Mouse (Mus musculus) naive thymus-derived CD4-positive, alpha-beta T cell, adult 2 months (primary cell): ENCODE measurements around the gene Foxj3.
"Not testable (repeated sequence)": the region's sequence is repeated elsewhere in the genome, so short reads cannot be mapped to it uniquely, and the experiment has no call there.

Experiments used
- DNase-seq: peaks from one replicate; pipeline ENCODE4 v3.0.0-alpha.2; 2011; ENCODE audit warnings: low read depth

Foxj3 gene

DNA sequence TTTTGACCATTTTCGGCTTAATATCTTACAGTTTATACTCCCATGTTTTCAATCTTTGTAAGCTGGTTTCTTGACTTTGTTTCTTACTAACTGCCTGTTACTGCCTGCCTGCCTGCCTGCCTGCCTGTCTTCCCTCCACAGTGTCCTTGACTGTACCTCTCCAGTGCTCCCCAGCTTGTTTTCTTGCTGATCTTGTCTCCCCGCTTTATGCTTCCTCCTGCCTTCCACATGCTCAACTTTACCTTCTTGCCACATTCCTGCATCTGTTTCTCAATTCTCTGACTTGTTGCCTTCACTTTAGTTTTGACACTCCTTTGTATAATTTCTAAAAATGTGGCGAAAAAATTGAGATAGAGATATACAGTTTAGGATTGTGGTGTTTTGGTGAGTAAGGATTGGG is 35.9 kb downstream of the Foxj3 start:
- no peak for DNase-seq

DNA sequence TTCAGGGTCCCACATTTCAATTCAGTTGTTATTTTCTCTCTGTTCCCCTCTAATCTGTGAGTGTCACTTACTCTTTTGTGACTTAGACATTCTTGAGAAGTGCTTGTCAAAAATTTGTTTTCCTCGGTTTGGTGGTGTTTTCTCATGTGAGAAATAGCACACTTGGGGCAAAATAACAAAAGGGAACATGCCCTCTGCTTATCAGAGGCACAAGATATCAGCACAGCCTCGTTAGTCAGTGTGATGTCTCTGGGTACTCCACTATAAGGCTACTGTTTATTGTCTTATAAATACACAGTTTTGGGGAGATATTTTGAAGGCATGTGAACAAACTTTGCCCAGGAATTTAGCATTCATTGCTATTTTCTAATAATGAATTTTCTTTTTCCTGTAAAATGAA is 37.7 kb downstream of the Foxj3 start:
- DNase-seq = no peak

DNA sequence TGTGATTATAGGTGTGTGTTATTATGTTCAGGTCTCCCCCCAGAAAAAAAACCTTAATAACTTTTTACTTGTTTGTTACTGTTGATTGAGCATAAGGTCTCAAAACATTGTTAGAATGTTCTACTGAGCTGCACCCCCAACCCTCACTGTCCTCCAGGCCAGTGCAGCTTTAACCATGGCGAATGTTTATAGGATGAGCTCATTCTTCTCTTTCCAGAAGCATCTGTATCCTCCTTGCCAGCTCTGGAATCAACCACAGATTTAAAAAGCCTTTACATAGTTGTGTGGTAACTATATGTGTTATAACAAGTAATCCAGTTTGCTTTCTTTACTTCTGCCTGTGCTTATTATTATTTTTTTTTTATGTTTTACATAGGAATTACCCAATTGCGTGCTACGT is 38.7 kb downstream of the Foxj3 start:
- DNase-seq = no peak

DNA sequence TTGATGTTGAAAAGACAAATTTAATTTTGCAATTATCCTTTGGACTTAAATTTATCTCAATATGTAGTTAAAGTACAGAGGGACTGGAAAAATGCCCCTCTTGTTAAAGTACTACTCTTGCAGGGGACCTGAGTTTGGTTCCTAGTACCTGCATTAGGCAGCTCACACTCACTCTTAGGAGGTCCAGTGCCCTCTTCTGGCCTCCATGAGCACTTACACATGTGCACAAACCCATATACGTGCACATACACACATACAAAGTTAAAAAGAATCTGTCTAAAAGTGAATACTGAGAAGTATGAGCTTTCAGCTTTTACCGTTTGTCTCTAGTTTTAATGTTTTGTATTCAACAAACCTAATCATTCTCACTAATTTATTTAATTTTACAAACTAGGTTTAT is 51.2 kb downstream of the Foxj3 start:
- DNase-seq = no peak

DNA sequence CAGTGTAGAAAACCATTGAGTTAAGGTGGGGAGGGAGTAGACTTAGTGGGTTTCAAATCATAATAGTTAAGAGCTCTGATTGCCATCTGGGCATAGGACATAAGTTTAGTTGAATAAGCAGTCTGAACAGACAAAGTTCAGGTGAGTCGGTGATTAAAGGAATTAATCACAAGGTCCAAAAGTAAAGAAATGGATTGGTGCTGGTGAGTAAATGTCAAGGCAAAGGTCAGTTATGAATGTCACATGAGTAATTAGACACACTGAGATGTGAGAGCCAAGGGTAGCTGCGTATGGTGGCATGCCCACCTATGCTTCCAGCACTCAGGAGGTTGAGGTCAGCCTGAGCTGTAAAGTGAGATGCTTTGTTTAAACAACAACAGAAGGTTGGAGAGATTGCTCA is 52.6 kb downstream of the Foxj3 start:
- DNase-seq = no peak

DNA sequence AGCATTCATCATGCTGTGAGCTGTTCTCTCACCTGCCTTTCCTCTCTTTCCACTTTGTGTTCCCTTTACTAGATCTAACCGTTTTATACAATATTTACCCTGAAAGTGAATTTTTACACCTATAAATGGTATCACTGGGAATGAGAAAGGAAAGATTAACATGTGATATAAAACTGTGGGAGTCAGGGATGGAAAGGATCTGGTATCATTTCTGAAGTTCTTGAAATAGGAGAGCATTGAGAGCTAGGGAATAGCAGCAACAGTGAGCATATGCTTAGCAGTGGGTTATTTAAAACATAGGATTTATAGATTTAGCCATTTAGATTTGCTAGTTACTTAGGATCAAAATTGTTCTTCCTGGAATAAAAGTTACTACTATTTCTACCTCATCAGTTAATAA is 53.2 kb downstream of the Foxj3 start:
- DNase-seq = no peak

DNA sequence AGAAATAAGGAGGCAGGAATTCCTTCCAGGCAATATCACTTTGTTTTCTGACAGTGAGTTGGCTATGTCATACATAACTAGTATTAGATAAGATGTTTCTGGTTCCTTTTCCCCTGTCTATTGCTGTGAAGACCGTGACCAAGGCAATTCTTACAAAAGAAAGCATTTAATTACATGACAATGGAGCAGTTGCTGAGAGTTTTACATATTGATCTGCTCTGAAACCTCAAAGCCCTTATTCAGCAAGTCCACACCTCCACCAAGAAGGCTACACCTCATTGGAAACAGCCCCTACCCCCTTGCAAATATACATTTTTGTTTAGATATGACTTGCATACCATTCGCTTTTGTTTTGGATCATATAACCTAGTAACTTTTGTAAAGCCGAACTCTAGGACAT is 55.7 kb downstream of the Foxj3 start:
- no peak for DNase-seq

DNA sequence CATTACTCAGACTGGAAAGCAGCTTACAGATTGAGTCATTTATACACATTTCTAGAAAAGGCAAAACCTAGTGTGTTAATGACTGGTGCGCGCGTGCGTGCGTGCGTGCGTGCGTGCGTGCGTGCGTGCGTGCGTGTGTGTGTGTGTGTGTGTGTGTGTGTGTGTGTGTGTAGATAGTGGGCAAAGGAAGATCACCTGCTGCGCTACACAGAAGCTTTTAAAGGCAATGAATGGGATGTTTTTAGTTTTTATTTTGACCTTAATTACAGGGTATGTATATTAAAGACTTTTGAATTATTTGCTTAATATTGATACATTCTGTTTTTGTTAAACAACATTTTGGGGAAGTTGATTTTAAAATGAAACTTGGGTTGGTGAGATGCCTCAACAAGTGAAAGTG is 57.5 kb downstream of the Foxj3 start:
- DNase-seq = no peak

DNA sequence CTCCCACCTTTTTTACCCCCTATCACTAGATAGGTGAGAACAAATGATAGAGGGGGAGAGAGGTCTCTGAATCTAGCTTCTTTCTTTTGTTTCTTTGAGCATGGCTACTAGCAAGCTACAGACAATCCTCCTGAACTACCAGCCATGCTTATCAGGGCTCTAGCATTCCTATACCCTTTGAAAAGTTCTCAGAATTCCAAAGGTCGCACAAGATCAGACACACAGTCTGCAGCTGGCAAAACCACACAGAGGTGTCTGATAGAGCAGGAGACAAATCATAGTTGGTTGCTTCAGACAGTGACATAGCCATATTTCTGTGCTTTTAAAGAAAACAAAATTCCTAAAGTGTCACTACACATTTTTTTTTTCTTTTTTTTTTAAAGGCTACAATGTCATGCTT is 62.8 kb downstream of the Foxj3 start:
- DNase-seq = no peak

DNA sequence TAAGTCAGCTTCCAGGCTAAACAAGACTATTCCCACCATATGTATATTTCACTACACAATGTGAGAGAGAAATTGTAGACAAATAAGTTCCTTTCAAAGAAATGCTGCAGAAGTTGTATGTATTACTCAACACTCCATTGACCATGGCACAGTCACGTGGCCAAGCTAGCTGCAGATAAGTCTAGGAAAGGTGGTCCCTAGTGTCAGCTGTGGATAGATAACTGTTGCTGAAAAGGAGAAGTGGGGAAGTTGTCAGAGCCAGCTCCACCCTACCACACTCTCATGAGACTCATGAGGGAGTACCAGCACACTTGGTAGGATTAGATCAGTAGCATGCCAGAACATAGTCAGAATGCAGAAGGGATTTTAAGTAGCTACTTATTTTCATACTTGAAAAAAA is 72.7 kb downstream of the Foxj3 start:
- DNase-seq = no peak

DNA sequence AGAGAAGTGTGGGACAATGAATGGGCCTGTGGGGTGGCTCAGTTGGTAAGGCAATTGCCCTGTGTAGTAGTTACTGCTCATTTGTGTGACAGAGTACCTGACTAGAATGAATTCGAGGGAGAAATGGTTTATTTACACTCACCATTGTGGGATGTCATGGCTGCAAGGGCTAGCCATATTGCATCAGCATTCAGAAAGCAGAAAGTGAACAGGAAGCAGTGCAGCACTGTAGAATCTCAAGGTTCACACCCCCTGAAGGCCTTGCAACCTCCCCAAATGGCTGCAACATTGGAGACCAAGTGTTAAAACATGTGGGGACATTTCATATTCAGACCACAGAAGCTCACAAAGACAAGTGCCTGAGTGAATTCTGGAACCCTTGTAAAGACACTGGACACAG is 77.3 kb downstream of the Foxj3 start:
- DNase-seq = no peak

DNA sequence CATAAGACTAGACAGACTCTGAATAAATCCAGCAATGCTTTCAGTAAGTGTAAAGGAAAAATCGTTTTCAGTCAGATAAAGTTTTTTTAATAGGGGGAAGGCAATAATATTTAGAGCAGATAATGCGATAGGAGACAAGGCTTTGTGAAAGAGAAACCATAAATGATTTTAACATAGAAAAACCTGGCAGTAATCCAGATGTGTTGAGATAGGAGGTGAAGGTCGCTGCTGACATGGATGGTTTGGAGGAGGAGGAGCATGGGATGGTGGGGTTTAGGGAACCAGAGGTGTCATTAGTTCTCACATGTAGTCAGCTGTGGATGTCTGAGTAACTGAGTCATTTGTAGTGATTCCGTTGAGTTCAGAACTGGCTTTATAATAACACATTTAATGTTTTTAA is 77.9 kb downstream of the Foxj3 start:
- no peak for DNase-seq

DNA sequence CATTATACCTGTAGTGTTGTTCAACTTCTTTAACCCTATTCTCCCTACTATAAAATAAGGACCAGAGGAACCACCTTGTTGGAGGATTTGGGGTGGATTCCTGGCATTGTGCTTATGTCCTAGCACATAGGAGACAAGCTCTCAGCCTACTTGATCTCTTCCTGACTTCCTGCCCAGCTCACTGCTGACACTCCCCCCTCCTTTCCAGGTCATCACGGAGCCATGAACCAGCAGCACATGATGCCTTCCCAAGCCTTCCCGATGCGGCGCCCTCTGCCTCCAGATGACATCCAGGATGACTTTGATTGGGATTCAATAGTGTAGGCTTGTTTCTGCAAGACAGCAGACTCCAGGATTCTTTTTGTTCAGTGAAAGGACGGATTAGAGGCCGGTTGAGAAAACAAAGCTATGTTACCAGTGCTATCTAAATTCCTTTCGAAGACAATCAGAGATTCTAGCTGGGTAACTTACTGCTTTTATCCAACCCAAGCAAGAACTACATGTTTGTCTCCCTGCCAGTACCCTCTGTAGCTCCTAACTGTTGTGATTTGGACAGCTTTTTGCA is 89.4 kb downstream of the Foxj3 start:
- no peak for DNase-seq

DNA sequence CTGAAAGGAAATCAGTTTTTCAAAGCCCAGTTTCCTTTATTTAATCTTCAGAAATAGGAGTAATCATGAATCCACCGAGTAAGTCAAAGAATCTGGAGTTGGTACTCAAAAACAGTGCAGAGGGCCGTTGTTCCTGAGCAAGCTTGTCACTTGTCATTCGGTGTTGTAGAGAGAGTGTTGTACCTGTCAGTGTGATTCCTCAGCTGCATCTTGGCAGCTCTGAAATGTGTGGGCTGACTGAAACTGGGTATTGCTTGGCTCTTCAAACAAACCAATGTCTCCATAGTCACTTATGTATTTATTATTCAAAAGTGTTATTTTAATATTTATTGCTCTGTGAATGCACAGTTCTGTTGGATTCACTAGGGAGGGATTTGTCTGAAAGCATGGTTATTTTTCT is 90.1 kb downstream of the Foxj3 start:
- DNase-seq = no peak

DNA sequence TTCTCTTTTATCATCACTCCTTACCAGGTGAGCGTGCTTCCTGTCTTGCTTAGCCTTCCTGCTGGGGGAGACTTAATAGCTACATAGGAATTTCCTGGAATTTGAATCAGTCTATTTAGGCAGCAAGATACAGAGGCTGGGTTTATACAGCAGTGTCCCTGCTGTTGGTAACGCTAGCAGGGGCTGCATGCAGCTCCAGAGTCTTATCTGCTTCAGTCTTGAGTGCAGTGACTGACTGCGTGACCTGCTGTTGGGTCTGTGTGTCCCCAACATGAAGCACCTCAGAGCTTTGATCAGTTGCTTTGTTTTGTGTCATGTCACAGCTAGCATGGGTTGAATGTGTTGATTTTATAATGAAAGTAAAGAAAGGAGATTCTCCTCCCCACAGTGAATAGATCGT is 90.5 kb downstream of the Foxj3 start:
- no peak for DNase-seq

DNA sequence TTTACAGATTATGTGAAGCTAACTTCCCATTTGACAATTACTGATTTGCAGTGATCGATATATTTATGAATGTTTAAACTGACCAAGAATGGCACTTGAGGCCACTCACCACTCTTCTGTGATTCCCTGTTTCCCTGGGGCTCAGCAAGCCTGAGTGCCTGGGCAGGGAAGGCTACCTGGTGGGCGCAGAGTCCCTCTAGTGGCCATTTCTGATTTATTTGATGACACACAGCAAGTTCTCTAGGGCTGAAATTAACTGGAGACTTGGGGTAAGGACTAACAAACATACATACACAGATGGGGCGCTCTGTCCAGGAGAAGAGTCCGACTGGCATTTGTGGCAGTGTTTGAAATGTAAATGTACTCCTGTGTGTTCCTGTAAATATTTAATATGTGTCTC is 91.6 kb downstream of the Foxj3 start:
- DNase-seq = not testable (repeated sequence)

DNA sequence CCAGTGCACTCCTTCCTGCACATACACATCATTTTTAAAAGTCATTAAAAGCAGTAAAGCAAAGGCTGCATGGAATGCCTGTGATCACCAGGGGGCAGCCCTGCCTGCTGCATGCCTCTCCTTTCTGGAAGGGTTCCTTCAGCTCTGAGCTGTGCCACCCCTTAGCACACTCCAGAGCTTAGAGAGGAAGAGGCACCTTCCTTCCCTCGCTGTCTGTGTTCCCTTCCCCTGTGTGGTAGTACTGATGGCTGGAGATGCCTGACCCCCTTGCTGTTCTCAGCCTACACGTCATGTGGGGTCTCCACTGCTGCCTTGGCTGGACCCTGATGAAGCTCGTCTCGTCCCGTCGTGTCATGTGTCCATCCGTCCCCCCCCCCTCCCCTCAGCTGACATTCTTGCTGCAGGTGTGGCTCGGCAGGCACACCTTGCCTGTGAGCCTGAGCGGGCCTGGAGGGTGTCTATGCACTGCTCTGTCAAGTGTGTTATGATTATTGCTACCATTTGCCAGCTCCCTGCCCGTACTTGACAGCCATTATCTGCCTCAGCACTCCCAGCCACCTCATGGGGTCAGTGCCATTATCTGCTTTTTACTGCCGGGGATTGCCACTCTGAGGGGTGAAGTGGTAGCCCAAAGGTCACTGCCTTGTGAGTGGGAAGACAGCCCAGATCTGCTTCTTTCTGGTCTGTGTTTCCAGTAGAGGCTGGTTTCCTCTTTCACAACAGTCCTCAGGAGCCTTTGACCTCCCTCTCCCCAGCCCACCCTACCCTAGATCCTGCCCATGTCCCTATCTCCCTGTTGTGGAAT is 94.5 kb downstream of the Foxj3 start:
- no peak for DNase-seq

DNA sequence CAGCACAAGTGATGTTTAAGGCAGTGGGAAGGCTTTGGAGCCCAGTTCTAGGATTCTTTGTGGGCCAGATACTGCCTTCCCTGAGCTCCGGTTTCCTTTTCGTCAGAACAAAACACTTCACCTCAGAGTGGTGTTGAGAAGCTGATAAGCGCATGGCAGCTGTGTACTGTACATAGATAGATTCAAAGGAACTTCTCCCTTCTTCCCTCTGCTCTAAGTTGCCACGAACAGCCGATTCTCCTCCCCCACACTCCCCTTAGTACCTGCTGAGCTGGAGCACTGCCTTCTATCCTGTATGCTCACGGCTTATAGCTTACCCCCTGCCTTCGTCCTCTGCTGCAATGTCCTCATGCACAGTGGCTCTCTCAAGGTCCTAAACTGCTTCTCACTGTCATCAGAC is 95.9 kb downstream of the Foxj3 start:
- DNase-seq = no peak

DNA sequence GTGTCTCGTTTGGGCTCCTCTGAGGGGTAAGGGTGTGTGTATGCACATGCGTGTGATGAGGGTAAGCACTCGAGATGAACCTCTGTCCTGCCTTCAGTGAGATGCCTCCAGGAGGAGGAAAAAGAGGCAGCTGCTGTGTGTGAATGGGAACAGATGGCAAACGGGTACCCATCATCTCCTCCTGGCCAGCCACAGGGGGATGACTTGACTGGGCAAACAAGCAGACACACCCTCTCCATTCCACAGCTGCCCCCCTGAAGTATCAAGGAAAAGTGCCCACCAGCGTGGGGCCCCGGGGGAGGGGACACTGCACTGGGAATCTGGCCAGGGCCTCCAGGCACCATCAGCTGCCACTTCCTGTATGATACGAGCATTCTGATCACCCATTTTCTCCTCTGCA is 96.5 kb downstream of the Foxj3 start:
- no peak for DNase-seq

DNA sequence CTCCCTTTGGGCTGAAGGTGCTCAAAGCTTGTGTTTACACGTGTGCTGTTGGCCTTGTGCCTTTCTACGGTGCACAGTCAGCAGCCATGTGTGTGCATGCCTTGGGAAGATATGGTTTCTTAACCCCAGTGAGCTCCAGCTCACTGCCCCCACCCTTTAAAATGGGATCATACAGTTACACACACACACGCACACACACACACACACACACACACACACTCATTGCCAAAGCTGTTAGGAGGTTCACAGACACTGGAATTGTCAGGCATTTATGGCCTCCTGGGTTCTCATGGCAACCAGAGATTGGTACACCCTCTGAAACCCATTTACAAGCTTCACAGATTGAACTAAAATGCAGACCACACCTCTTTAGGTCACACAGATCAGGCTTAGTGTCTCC is 97.1 kb downstream of the Foxj3 start:
- DNase-seq = no peak

DNA sequence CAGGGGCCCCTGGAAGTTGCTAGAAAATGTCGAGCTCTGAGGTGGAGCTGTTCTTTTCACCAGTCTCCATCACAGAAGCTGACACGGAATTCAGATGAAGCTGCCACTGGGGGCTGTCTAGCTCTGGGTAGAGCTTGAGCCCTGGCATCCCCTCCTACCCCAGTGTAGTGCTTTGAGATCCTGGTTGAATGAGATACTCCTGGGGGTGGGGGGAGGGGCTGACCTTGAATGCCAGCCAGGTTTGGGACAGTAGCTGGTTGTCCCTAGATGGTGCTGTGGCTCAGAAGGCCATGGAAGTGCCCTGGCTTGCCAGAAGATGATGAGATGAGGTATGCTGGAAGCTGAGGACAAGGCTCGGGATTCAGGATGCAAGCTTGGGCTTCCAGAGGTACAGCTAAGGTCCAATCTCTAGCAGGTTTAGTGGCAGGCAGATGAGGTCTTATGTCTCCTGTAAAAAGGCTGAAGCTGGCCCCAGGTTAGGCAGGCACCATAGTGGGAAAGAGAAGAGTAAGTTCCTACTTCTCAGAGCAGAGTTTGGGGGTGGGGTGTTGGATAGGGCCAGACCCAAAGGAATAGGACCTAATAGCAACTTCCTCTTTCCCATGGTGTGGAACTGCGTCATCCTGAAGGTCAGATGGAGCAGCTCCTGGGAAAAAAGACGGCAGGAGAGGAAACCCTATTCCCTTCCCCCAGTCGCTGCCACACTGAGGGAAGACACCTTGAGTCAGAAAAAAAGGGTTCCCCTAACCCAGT is 98.3 kb downstream of the Foxj3 start:
- DNase-seq = no peak

DNA sequence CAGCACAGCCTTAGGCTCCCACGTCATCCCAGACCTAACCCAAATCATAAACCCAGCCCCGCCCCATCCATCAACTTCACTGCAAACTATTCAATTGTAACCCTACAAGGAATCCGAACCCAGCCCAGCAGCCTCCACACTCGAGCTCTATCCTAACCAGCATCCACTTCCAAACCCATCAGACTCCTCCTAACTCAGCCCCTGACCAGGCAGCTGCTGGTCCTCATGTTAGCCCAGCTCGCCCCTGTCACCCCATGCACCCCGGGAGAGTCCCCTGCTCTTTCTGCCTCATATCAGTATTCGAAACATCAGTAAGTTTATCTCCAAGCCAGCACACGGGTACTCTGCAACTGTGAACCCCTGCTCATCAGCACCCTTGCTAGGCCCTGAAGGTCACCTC is 98.9 kb downstream of the Foxj3 start:
- DNase-seq = no peak

DNA sequence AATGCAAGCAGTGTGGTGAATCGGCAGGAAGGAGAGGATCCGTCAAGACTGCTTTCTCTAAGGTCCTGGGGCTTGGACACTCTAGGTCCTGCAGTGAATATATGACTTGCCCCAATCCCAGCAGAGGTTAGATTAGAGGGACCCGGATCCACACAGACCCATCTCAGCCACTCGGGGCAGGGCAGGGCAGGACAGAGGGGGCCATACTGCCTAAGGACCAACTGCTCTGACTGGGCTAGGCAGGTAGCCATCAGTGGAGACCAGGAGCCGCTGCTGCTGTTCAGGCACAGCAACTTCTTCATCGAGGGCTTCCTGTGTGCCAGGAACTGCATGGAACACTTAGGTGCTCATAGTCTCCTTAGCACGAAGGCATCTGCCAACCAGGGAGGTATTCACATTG is 99.9 kb downstream of the Foxj3 start:
- no peak for DNase-seq
